Mouse (Mus musculus) MEL (cell line): Measurements from ENCODE around the gene Mlx.

ENCODE experiments used
- CHD2 ChIP-seq: IDR thresholded peaks from 2 replicates; pipeline ENCODE4 v1.6.1; 2011; ENCODE audit warnings: low read length, improper control_type of control experiment
- GABPA ChIP-seq: IDR thresholded peaks from 2 replicates; pipeline ENCODE4 v1.6.1; 2012; ENCODE audit warnings: low read depth, mild to moderate bottlenecking, inconsistent platforms, low read length, improper control_type of control experiment, moderate library complexity
- JUND ChIP-seq: IDR thresholded peaks from 2 replicates; pipeline ENCODE4 v1.6.1; 2011; ENCODE audit warnings: low read depth, mild to moderate bottlenecking, improper control_type of control experiment, low read length
- POLR2A ChIP-seq, 2 experiments: IDR thresholded peaks; 2 replicates each; pipeline ENCODE4 v1.6.1; 2011 to 2012; ENCODE audit warnings: low read length in 2 of 2, mild to moderate bottlenecking in 2 of 2, control low read depth in 1 of 2, improper control_type of control experiment in 1 of 2, low read depth in 1 of 2, moderate library complexity in 1 of 2; ENCODE audit not compliant: control insufficient read depth in 1 of 2, insufficient read depth in 1 of 2, poor library complexity in 1 of 2

DNA sequence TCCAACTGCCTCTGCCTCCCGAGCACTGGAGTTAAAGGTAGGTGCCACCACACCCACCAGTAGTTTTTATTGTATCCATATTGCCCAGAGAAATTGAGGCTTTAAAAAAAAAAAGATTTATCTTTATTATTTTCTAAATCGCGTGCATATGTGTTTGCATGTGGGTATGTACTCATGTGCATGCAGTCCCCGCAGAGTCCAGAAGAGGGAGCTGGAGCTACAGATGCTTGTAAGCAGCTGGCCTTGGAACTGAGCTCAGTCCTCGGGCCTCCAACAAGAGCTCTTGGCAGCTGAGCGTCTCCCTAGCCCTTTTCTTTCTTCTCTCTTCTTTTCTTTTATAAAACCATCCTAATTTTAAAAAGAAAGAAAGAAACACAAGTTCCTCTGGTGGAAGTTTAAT, 44.6 kb downstream of the Mlx start:
- TF ChIP-seq GABPA = no peak
- TF ChIP-seq JUND = no peak
- TF ChIP-seq POLR2A (IDR thresholded peaks at IDR 0.05; ENCODE audit: control insufficient read depth in 1 of 2, insufficient read depth in 1 of 2, low read depth in 1 of 2, low read length in 2 of 2, poor library complexity in 1 of 2) = no peak
- no peak for TF ChIP-seq CHD2
